Mouse (Mus musculus) stomach, postnatal 0 days (tissue): Measurements from ENCODE around the gene Zfp882. TPM values are rescaled to one million over a fixed set of nuclear protein-coding genes. Genes with fewer than 3 reads are reported as not detected.

Experiments
- ATAC-seq: fragments of 200-750 bp; cut with Nextera tagmentation; 2 replicates; pipeline ENCODE4 v1.8.0; 2017; ENCODE audit not compliant: low FRiP score, low TSS enrichment
- DNase-seq: peaks from one replicate; pipeline ENCODE4 v3.0.0-alpha.2; 2016; ENCODE audit warnings: low spot score
- H3K27ac ChIP-seq: fragments of 300-500 bp; sonication (generic); replicated peaks from 2 replicates; pipeline ENCODE4 v1.5.1; 2014; ENCODE audit warnings: mild to moderate bottlenecking, control low read depth
- H3K27me3 ChIP-seq: fragments of 300-500 bp; sonication (generic); 2 replicates; pipeline ENCODE4 v1.6.1; 2014; ENCODE audit warnings: low read length; ENCODE audit not compliant: control insufficient read depth, insufficient read depth
- H3K36me3 ChIP-seq: fragments of 300-500 bp; sonication (generic); 2 replicates; pipeline ENCODE4 v1.6.1; 2014; ENCODE audit warnings: low read length, mixed read lengths; ENCODE audit not compliant: control insufficient read depth, insufficient read depth
- H3K4me1 ChIP-seq: fragments of 300-500 bp; sonication (generic); replicated peaks from 2 replicates; pipeline ENCODE4 v1.6.1; 2014; ENCODE audit warnings: antibody characterized with exemption; ENCODE audit not compliant: control insufficient read depth, insufficient read depth
- H3K4me2 ChIP-seq: fragments of 300-500 bp; sonication (generic); replicated peaks from 2 replicates; pipeline ENCODE4 v1.6.1; 2014; ENCODE audit warnings: low read depth, mild to moderate bottlenecking, control low read depth, moderate library complexity
- H3K4me3 ChIP-seq: fragments of 300-500 bp; sonication (generic); 2 replicates; pipeline ENCODE4 v1.5.1; 2014; ENCODE audit warnings: low read depth, low read length, control low read depth
- H3K9ac ChIP-seq: fragments of 300-500 bp; sonication (generic); 2 replicates; pipeline ENCODE4 v1.6.1; 2014; ENCODE audit warnings: mild to moderate bottlenecking, low read length, control low read depth, mixed read lengths
- H3K9me3 ChIP-seq: fragments of 300-500 bp; sonication (generic); 2 replicates; pipeline ENCODE4 v1.6.1; 2016; ENCODE audit warnings: low read length; ENCODE audit not compliant: control insufficient read depth
- CTCF ChIP-seq: IDR thresholded peaks from 2 replicates; pipeline ENCODE4 v1.5.1; 2016; ENCODE audit warnings: antibody characterized with exemption, low read depth, mild to moderate bottlenecking, moderate library complexity
- EP300 ChIP-seq: optimal IDR thresholded peaks from 2 replicates; pipeline ENCODE3; 2016; ENCODE audit warnings: antibody characterized with exemption
- WGBS: fragments of 180-500 bp; shearing (Covaris S2); extraction: QIAGEN DNeasy Blood & Tissue Kit; methylation state at CpG from one replicate; pipeline ENCODE4 v1.1.7; 2014; 5-methylcytosine and 5-hydroxymethylcytosine counted together
- polyA plus RNA-seq: library from polyadenylated mRNA; unstranded; fragments of >200 nt; fragmentation: Nextera tagmentation; extraction: Ambion mirVana; gene quantifications from 2 replicates; pipeline ENCODE4 v1.2.1, GENCODE M21; 2015

The Zfp882 gene
- polyA plus RNA-seq, 1 experiment from 2014 or later: 1.5 TPM

- H3K9ac ChIP-seq: no peak overlapping the region
- H3K9me3 ChIP-seq: no peaks in the 10 kb centered on the region
- H3K27ac ChIP-seq: no peak overlapping the region
- ATAC-seq (peak; percentile 61; the same call in 1 of the 2 replicates), DNase-seq (no peak)
- TF ChIP-seq EP300: no peak
- no peak for TF ChIP-seq CTCF
- no peak overlapping the region for H3K4me3 ChIP-seq
- no peak overlapping the region for H3K4me2 ChIP-seq
- no peaks in the 10 kb centered on the region for H3K4me1 ChIP-seq
- no peaks in the 10 kb centered on the region for H3K36me3 ChIP-seq
- H3K27me3 ChIP-seq: no peaks in the 10 kb centered on the region
These were observed 52.1 kb downstream of the Zfp882 start for GRCm38 (mm10) chr8:71960483-71960882.

DNA sequence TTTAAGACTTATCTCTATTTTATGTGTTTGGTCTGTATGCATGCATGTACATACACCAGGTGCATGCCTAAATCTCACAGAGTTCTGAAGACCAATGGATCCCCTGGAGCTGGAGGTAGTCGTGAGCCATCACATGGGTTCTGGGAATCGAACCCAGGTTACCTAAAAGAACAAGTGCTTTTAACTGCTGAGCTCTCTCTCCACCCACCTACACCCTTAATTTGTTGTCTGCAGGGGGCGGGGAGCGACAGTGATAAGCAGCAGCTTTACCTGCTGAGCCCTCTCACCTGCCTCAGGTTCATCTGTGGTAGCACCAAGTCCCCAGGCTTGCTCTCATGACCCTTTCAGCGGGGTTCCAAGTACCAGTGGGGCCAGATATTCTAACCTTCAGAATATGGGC, 53.4 kb downstream of the Zfp882 start:
- TF ChIP-seq CTCF: no peak

GRCm38 (mm10) chr8:71964051-71964450, 55.6 kb downstream of the Zfp882 start:
- DNase-seq (no peak), ATAC-seq (no peak)
- H3K4me2 ChIP-seq: no peak overlapping the region
- no peaks in the 10 kb centered on the region for H3K9me3 ChIP-seq
- no peaks in the 10 kb centered on the region for H3K27me3 ChIP-seq
- H3K4me1 ChIP-seq: no peaks in the 10 kb centered on the region
- 81% methylated on average over 3 of the region's 3 CpGs for WGBS
- H3K4me3 ChIP-seq: no peak overlapping the region
- H3K27ac ChIP-seq: no peak overlapping the region
- peaks cover 11% of the 10 kb centered on the region for H3K36me3 ChIP-seq
- H3K9ac ChIP-seq: no peak overlapping the region
- no peak for TF ChIP-seq EP300
- TF ChIP-seq CTCF: no peak

More for the DNA sequence above, 53.4 kb downstream of the Zfp882 start:
- DNase-seq: no peak
- Histone ChIP-seq H3K27ac (no peak overlapping the region), H3K4me1 (no peaks in the 10 kb centered on the region), H3K9me3 (no peaks in the 10 kb centered on the region), H3K4me2 (no peak overlapping the region), H3K9ac (no peak overlapping the region), H3K4me3 (no peak overlapping the region), H3K27me3 (no peaks in the 10 kb centered on the region), H3K36me3 (peaks cover 6% of the 10 kb centered on the region)
- 89% methylated on average over 5 of the region's 5 CpGs for WGBS
- ATAC-seq: no peak

- no peak overlapping the region for H3K4me2 ChIP-seq
- H3K4me3 ChIP-seq: no peak overlapping the region
- 92% methylated on average over 2 of the region's 2 CpGs for WGBS
- ATAC-seq (no peak), DNase-seq (no peak)
- TF ChIP-seq CTCF: no peak
- TF ChIP-seq EP300: no peak
- no peaks in the 10 kb centered on the region for H3K9me3 ChIP-seq
- peaks cover 11% of the 10 kb centered on the region for H3K36me3 ChIP-seq
- no peak overlapping the region for H3K27ac ChIP-seq
- H3K4me1 ChIP-seq: no peaks in the 10 kb centered on the region
- no peaks in the 10 kb centered on the region for H3K27me3 ChIP-seq
- no peak overlapping the region for H3K9ac ChIP-seq
These were observed 56.8 kb downstream of the Zfp882 start for GRCm38 (mm10) chr8:71965166-71965565.

Other genes with a start within 250 kb of the Zfp882 start
- 0.46 and 0.52 TPM in 2 replicates for gene Unc13a, start 236.9 kb upstream of the Zfp882 start, polyA plus RNA-seq
- gene Jak3, start 232.3 kb upstream of the Zfp882 start, polyA plus RNA-seq: 4.6 and 5.4 TPM in 2 replicates
- 1.9 and 2.6 TPM in 2 replicates for gene Insl3, start 219.4 kb upstream of the Zfp882 start, polyA plus RNA-seq
- gene B3gnt3, start 206.8 kb upstream of the Zfp882 start, polyA plus RNA-seq: 35.9 and 36.9 TPM in 2 replicates
- gene Fcho1, start 182.9 kb upstream of the Zfp882 start, polyA plus RNA-seq: 4.8 and 5.9 TPM in 2 replicates
- 2.7 and 2.8 TPM in 2 replicates for gene Zfp709, start 26.6 kb upstream of the Zfp882 start, polyA plus RNA-seq
- 11.7 and 12.5 TPM in 2 replicates for gene Zfp617, start within 50 bp of the Zfp882 start, polyA plus RNA-seq
- 11.2 and 11.8 TPM in 2 replicates for gene Zfp961, start 42.4 kb downstream of the Zfp882 start, polyA plus RNA-seq
- 1.3 and 1.4 TPM in 2 replicates for gene Cyp4f18, start 101.0 kb downstream of the Zfp882 start, polyA plus RNA-seq
- not detected in 2 replicates for gene Olfr372, start 132.6 kb downstream of the Zfp882 start, polyA plus RNA-seq
- 0.05 TPM in 1 of 2 replicates, not detected in the other for gene Olfr373, start 174.6 kb downstream of the Zfp882 start, polyA plus RNA-seq
- gene Olfr374, start 198.4 kb downstream of the Zfp882 start, polyA plus RNA-seq: 0.06 TPM in 1 of 2 replicates, not detected in the other
- gene Tpm4, start 226.4 kb downstream of the Zfp882 start, polyA plus RNA-seq: 330 and 364 TPM in 2 replicates